Mouse (Mus musculus): ENCODE results near the gene Phf3.

- TF ChIP-seq CTCF (IDR thresholded peaks at IDR 0.05; ENCODE audit: low read depth) (no peak), EP300 (IDR thresholded peaks at IDR 0.05; ENCODE audit: low read depth) (no peak)
These were observed 54.3 kb downstream of the Phf3 start for GRCm38 (mm10) chr1:30819414-30819813.

Measured in liver, postnatal 0 days (tissue).